Mouse (Mus musculus): ENCODE measurements around the gene Myl4.

Myl4 gene

GRCm38 (mm10) chr11:104604192-104604591 lies 53.7 kb downstream of the Myl4 start:
- no peak for DNase-seq (ENCODE audit: low read depth)

GRCm38 (mm10) chr11:104607491-104608245 lies 57.2 kb downstream of the Myl4 start, which contains the start of gene Itgb3:
Itgb3 (plus strand) TSS chr11:104608000.
- no peak for DNase-seq (ENCODE audit: low read depth)

GRCm38 (mm10) chr11:104608249-104608920 lies 57.9 kb downstream of the Myl4 start:
- no peak for DNase-seq (ENCODE audit: low read depth)

- no peak for DNase-seq (ENCODE audit: low read depth)
Measured at GRCm38 (mm10) chr11:104609033-104609684, 58.7 kb downstream of the Myl4 start.

GRCm38 (mm10) chr11:104609733-104610132 lies 59.3 kb downstream of the Myl4 start:
- no peak for DNase-seq (ENCODE audit: low read depth)

- DNase-seq (ENCODE audit: low read depth) = no peak
Measured at GRCm38 (mm10) chr11:104611579-104612151, 61.2 kb downstream of the Myl4 start.

GRCm38 (mm10) chr11:104613551-104613950 lies 63.1 kb downstream of the Myl4 start:
- no peak for DNase-seq (ENCODE audit: low read depth)

GRCm38 (mm10) chr11:104614130-104614529 lies 63.7 kb downstream of the Myl4 start:
- no peak for DNase-seq (ENCODE audit: low read depth)

- no peak for DNase-seq (ENCODE audit: low read depth)
Measured at GRCm38 (mm10) chr11:104616182-104616581, 65.7 kb downstream of the Myl4 start.

GRCm38 (mm10) chr11:104618638-104619076 lies 68.2 kb downstream of the Myl4 start:
- no peak for DNase-seq (ENCODE audit: low read depth)

GRCm38 (mm10) chr11:104619084-104620022 lies 68.9 kb downstream of the Myl4 start:
- no peak for DNase-seq (ENCODE audit: low read depth)

GRCm38 (mm10) chr11:104622040-104622962 lies 71.8 kb downstream of the Myl4 start:
- no peak for DNase-seq (ENCODE audit: low read depth)

GRCm38 (mm10) chr11:104624791-104625391 lies 74.4 kb downstream of the Myl4 start:
- DNase-seq (ENCODE audit: low read depth) = no peak

GRCm38 (mm10) chr11:104625453-104626402 lies 75.3 kb downstream of the Myl4 start:
- no peak for DNase-seq (ENCODE audit: low read depth)

GRCm38 (mm10) chr11:104626635-104627034 lies 76.2 kb downstream of the Myl4 start:
- no peak for DNase-seq (ENCODE audit: low read depth)

GRCm38 (mm10) chr11:104627616-104628301 lies 77.3 kb downstream of the Myl4 start:
- DNase-seq (ENCODE audit: low read depth) = no peak

GRCm38 (mm10) chr11:104628566-104628965 lies 78.1 kb downstream of the Myl4 start:
- DNase-seq (ENCODE audit: low read depth) = no peak

All from c-Kit-positive CD71-negative TER-119-negative erythroid progenitor cells, embryonic 14.5 days (primary cell).